Mouse (Mus musculus): ENCODE measurements around the gene Nlrp9c.

DNA sequence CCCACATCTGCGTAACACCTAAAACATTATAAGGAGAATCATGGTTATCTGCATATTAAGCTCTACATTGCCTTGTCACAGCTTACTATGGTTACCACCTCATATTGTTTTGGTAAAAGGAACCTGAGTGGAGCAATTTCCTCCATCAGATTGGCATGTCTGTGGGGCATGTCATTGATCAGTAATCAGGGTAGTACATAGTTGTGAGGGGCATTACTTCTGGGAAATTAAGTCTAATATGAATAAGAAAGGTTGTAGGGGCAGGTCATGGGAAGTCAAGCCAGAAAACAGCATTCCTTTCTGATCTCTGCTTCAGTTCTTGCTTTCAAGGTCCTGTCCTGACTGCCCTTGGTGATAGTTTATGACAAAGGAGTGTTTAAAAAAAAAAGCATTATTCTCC lies 22.7 kb downstream of the Nlrp9c start:
- TF ChIP-seq GATA1 (IDR thresholded peaks at IDR 0.05; ENCODE audit: low read length): no peak
- no peak for TF ChIP-seq TAL1 (IDR thresholded peaks at IDR 0.05; ENCODE audit: low read length)

All from erythroblast, embryonic 14.5 days (primary cell).